ENCODE assay signal across 9 mouse cellular contexts in the genomic region with DNA sequence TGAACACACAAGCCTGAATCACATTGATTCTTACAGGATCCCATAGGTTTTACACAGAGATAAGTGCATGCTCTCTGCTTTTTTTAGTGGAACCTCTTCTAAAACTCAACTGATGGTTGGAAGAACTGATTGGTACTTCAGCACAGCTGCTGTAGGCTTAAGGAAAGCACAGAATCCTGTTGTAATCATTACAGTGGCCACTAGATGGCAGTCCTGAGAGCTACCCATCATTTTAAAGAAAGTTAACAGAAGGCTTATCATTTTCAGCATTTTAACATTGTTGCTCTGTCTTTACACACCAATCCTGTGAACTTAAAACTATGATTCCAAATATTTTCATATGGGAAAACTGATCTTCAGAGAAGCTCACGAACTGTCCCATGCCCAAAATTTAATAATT.
A peak's percentile ranks its signal among the peaks of the same experiment; 100 is the strongest.
DNase-seq lines count a peak whose midpoint lies in the region; ATAC-seq and TF ChIP-seq lines count a peak whose summit lies in the region.
"Had no signal": no experiment of that assay in that cellular context is flagged by ENCODE, and none has a peak within 500 bp of the region (broad histone marks: within the 10 kb centered on the region; RNA-seq: fewer than 3 reads in every experiment).

No protein-coding gene starts in this region.

- H3K9me3 ChIP-seq in intestine, embryonic 14.5 days (ENCODE audit: control insufficient read depth, low read length), result no peaks in the 10 kb centered on the region
- H3K9me3 ChIP-seq in intestine, embryonic 15.5 days, result no peaks in the 10 kb centered on the region
- no peaks in the 10 kb centered on the region for H3K9me3 ChIP-seq in ES-E14 (ENCODE audit: control insufficient read depth, insufficient read depth, low read depth, low read length)
- H3K9me3 ChIP-seq: embryonic facial prominence, embryonic 13.5 days had no signal

- H3K4me2 ChIP-seq in intestine, embryonic 14.5 days (ENCODE audit: low read length), result no peak overlapping the region
- H3K4me2 ChIP-seq in intestine, embryonic 15.5 days (replicated peaks), result no peak overlapping the region
- H3K4me2 ChIP-seq: embryonic facial prominence, embryonic 13.5 days had no signal

- DNase-seq in intestine, embryonic 14.5 days (ENCODE audit: low spot score), result peak; percentile 64
- DNase-seq in ES-E14 (ENCODE audit: low read depth, low spot score), result peak; percentile 47
- DNase-seq in brain, adult 2 months (ENCODE audit: low read depth, low spot score), result peak; percentile 84
- DNase-seq in forelimb bud, embryonic 11.5 days (ENCODE audit: low read depth, low spot score), result peak; percentile 49
- DNase-seq in layer of hippocampus, postnatal 14 days (ENCODE audit: low spot score in 2 of 2), result peak; percentile 57 to 90
- DNase-seq in retina, embryonic 14.5 days (ENCODE audit: low spot score), result peak; percentile 83

- in situ Hi-C loops in ES-E14 (cut with MboI; ENCODE audit: low sequenced_read_pairs in 2 of 2, unreplicated experiment in 2 of 2), result no loop called here

- H3K9ac ChIP-seq in intestine, embryonic 14.5 days (ENCODE audit: low read length), result no peak overlapping the region
- no peak overlapping the region for H3K9ac ChIP-seq in intestine, embryonic 15.5 days
- H3K9ac ChIP-seq in ES-E14 (ENCODE audit: insufficient read depth, low read depth, low read length, poor library complexity, severe bottlenecking), result no peak overlapping the region
- H3K9ac ChIP-seq: embryonic facial prominence, embryonic 13.5 days had no signal

- 42% methylated on average over 1 of the region's 1 CpGs for WGBS in intestine, embryonic 14.5 days
- WGBS in intestine, embryonic 15.5 days, result 49% methylated on average over 1 of the region's 1 CpGs

- H3K27ac ChIP-seq in intestine, embryonic 14.5 days (ENCODE audit: low read depth), result no peak overlapping the region
- no peak overlapping the region for H3K27ac ChIP-seq in intestine, embryonic 15.5 days
- no peak overlapping the region for H3K27ac ChIP-seq in ES-E14 (ENCODE audit: insufficient read depth, low read depth, low read length, poor library complexity, severe bottlenecking)
- H3K27ac ChIP-seq: embryonic facial prominence, embryonic 13.5 days had no signal

- H3K27me3 ChIP-seq in intestine, embryonic 14.5 days (replicated peaks; ENCODE audit: control insufficient read depth, insufficient read depth, low read length), result no peaks in the 10 kb centered on the region
- H3K27me3 ChIP-seq in intestine, embryonic 15.5 days (replicated peaks), result no peaks in the 10 kb centered on the region
- H3K27me3 ChIP-seq: embryonic facial prominence, embryonic 13.5 days had no signal

- no peak overlapping the region for H3K4me3 ChIP-seq in intestine, embryonic 14.5 days (ENCODE audit: low read depth, low read length)
- H3K4me3 ChIP-seq in intestine, embryonic 15.5 days (replicated peaks), result no peak overlapping the region
- no peak overlapping the region for H3K4me3 ChIP-seq in ES-E14 (ENCODE audit: insufficient read depth in 1 of 2, low read depth in 1 of 2, low read length in 2 of 2, poor library complexity in 1 of 2, severe bottlenecking in 1 of 2)
- H3K4me3 ChIP-seq: embryonic facial prominence, embryonic 13.5 days had no signal

- no peak for ATAC-seq in intestine, embryonic 14.5 days (replicated peaks; ENCODE audit: low FRiP score, low TSS enrichment, low read depth)
- ATAC-seq in intestine, embryonic 15.5 days, result no peak
- ATAC-seq in inflammation-experienced regulatory T-cells, adult 6 months, result no peak

- no peaks in the 10 kb centered on the region for H3K36me3 ChIP-seq in intestine, embryonic 14.5 days (ENCODE audit: control insufficient read depth, insufficient read depth, low read length)
- H3K36me3 ChIP-seq in intestine, embryonic 15.5 days, result no peaks in the 10 kb centered on the region
- H3K36me3 ChIP-seq in ES-E14 (ENCODE audit: control insufficient read depth, insufficient read depth, low read length, poor library complexity, severe bottlenecking), result no peaks in the 10 kb centered on the region
- H3K36me3 ChIP-seq: embryonic facial prominence, embryonic 13.5 days had no signal

- no peaks in the 10 kb centered on the region for H3K4me1 ChIP-seq in intestine, embryonic 14.5 days (replicated peaks; ENCODE audit: control insufficient read depth, insufficient read depth, low read length)
- H3K4me1 ChIP-seq in intestine, embryonic 15.5 days (replicated peaks), result no peaks in the 10 kb centered on the region
- no peaks in the 10 kb centered on the region for H3K4me1 ChIP-seq in ES-E14 (ENCODE audit: control insufficient read depth in 2 of 2, insufficient read depth in 2 of 2, low read length in 2 of 2, poor library complexity in 1 of 2)
- H3K4me1 ChIP-seq: embryonic facial prominence, embryonic 13.5 days had no signal

TF ChIP-seq in ES-E14, 5 proteins besides CTCF, POLR2A, EP300 and RAD21:
- TF ChIP-seq HCFC1 (IDR thresholded peaks at IDR 0.05; ENCODE audit: borderline replicate concordance, insufficient read depth, low read length) (no peak), ZNF384 (IDR thresholded peaks at IDR 0.05; ENCODE audit: low read depth, low read length) (no peak), ZC3H11A (IDR thresholded peaks at IDR 0.05; ENCODE audit: borderline replicate concordance, low read depth, low read length) (no peak), MAFK (IDR thresholded peaks at IDR 0.05; ENCODE audit: insufficient read depth, low read depth, low read length) (no peak), CHD2 (IDR thresholded peaks at IDR 0.05; ENCODE audit: low read depth, low read length) (no peak)
